Mouse (Mus musculus) layer of hippocampus, adult 2 months (tissue): ENCODE data around the gene Egflam. TPM values are rescaled to one million over a fixed set of nuclear protein-coding genes. Genes with fewer than 3 reads are reported as not detected.

Experiments used
- DNase-seq, 2 experiments: peaks; one replicate each; pipeline ENCODE4 v3.0.0; 2022; ENCODE audit warnings: low spot score in 2 of 2
- H3K27ac ChIP-seq: fragments of 200-600 bp; 2 replicates; pipeline ENCODE4 v1.8.1; 2022
- H3K4me3 ChIP-seq: fragments of 200-600 bp; 2 replicates; pipeline ENCODE4 v1.8.1; 2022; ENCODE audit warnings: mild to moderate bottlenecking
- CTCF ChIP-seq: fragments of 200-600 bp; conservative IDR thresholded peaks from 2 replicates; pipeline ENCODE4 v1.8.1; 2022; ENCODE audit warnings: antibody characterized with exemption, mild to moderate bottlenecking, moderate library complexity
- total RNA-seq, 2 experiments: library from RNA; stranded (reverse); gene quantifications; 2 replicates each; pipeline ENCODE4 v1.2.3; 2021

The Egflam gene
- total RNA-seq, 2 experiments from 2014 or later: 2.3 to 2.4 TPM

DNA sequence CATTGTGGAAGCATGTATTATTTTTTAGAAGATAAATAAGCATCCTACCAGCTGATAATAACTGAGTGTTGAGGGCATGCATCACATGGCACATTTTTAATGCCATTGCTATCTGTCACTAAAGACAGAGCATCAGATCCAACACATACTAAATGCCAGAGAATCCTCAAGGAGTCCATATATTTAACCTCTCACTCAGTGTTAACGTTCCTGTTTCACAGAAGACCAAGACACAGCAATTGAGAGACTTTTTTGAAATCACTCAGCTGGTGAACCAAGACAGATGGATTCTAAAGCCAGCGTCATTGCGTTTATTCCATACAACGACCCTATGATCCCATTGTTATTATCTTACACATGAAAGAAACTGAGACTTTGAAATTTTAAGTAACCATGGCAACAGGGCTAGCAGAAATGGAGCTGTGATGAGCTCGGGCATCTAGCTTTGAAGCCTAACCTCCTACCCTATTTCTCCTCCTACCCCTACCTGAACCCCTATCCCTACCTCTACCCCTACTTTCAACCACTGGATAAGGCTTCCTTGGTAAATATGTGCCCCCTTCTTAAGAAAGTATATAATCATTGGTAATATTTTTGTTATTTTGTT is 57.4 kb downstream of the Egflam start:
- no peak for DNase-seq
- TF ChIP-seq CTCF: no peak
- Histone ChIP-seq H3K27ac (no peak overlapping the region), H3K4me3 (no peak overlapping the region)

- TF ChIP-seq CTCF: no peak
- H3K4me3 ChIP-seq: no peak overlapping the region
- H3K27ac ChIP-seq: no peak overlapping the region
- DNase-seq: no peak
These were observed 63.5 kb downstream of the Egflam start for GRCm38 (mm10) chr15:7334517-7335298.

DNA sequence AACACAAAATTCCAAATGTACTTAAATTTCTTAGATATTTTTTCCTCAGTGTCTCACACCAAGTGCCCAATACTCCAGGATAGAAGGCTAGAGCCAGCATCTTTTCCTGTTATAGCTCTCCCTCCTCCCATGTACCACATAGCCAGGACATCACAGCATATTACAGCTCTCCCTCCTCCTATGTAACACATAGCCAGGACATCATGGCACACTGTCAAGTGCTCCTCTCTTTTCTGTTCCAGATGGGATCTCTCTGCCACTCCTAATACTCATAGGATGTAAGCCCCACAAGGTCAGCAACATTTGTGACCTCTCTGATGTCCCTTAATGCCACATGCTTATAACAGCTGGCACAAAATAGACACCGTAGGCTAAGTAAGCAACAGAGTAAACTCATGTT is 65.3 kb downstream of the Egflam start:
- Histone ChIP-seq H3K27ac (no peak overlapping the region), H3K4me3 (no peak overlapping the region)
- no peak for TF ChIP-seq CTCF
- DNase-seq: no peak

DNA sequence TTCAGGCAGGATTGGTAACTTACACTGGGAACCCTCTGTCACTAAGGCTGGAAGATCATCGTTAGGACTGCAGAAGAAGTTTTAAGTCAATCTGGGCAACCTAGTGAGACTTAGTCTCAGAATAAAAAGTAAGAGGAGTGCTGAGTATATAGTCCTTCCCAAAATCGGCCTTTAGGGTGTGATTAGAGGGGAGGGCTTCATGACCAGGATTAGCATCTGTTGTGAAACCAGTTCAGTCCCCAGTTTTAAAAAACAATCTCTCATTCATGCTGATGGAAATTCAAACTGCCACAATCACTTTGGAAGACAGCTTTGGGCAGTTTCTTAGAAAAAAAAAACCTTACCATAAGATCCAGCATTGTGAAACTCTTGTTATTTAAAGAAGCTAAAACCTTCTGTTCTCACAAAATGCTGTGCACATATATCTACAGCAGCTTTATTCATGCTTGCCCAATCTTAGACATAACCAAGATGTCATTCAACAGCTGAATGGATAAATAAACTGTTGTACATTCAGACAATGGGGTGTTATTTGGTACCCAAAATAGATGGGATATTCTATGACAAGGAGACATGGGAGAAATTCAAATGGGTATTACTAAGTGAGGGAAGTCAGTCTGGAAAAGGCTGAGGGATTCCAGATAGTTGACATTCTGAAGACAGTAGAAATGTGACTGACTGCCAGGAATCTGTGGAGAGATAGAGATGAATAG is 75.4 kb downstream of the Egflam start:
- DNase-seq: peak in 1 of 2 experiments; percentile 2
- no peak overlapping the region for H3K4me3 ChIP-seq
- no peak for TF ChIP-seq CTCF
- H3K27ac ChIP-seq: no peak overlapping the region

DNA sequence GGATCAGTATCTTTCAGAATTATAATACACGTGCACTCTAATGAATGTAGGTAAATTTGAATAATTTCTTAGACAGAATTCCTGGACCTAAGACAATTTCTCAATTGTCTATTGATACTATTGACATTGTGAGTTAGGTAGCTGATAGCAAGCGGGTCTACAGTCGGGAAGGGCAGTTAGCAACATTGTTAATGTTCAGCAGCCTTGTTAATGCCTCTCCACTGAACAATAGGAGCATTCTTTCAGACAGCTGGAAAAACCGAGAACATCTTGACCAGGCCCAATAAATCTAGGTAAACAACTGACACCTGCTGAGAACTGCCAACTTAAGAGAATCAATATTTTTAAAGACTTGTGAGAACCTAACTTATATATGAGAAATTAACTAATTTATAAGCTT is 77.3 kb downstream of the Egflam start:
- H3K4me3 ChIP-seq: no peak overlapping the region
- H3K27ac ChIP-seq: no peak overlapping the region
- no peak for DNase-seq
- TF ChIP-seq CTCF: no peak

DNA sequence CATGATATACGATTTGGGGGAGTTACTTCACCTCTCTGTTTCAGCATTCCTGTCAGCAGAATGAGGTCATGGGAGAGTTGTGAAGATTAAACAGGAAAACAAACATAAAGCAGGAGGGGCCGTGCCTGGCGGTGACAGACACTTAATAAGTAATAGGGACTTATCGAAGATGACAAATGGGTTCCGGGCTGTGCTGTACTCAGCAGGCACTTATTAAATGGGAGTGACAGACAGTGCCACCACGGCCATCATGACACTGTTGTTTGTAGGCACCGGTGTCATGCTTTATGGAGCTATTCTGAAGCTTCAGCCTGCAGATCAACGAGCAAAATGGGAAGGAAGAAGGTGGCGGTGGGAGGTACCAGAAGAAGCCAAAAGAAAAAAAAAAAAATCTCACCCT is 82.7 kb downstream of the Egflam start:
- no peak for DNase-seq
- Histone ChIP-seq H3K27ac (no peak overlapping the region), H3K4me3 (no peak overlapping the region)
- TF ChIP-seq CTCF: no peak

DNA sequence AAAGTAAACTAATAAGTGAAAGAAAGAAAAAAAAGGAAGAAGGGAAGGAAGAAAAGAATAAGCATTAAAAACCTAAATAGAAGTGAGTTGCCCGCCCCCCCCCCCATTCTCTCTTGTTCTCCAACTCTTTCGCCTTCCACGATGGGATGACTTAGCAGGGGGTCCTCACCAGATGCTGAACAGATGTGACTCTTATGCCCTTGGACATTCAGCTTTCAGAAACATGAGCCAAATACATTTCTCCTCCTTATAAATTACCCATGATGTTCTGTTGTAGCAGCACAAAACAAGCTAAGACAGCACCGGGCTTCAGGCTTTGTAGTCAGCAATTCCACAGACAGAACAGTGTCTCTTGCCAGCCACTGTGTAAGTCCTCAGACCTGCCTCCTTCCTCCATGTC is 89.5 kb downstream of the Egflam start:
- TF ChIP-seq CTCF: no peak
- DNase-seq: no peak

GRCm38 (mm10) chr15:7299892-7300291 is 98.3 kb downstream of the Egflam start:
- no peak overlapping the region for H3K4me3 ChIP-seq
- no peak for TF ChIP-seq CTCF
- DNase-seq: no peak

More for the DNA sequence above, 89.5 kb downstream of the Egflam start:
- no peak overlapping the region for H3K4me3 ChIP-seq
- no peak overlapping the region for H3K27ac ChIP-seq

DNA sequence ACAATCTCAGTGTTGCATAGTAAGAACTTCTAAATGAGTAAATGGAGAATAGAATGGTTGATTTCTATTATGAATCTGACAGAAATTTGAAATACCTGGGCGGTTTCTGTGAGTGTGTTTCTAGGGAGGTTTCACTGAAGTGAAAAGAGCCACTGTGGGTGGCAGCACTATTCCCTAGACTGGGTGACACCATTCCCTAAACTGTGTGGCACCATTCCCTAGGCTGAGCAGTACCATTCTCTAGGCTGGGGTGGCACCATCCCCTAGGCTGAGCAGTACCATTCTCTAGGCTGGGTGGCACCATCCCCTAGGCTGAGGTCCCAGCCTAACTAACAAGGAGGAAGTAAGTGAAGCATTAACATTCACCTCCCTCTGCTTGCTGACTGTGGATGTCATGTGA is 103.0 kb downstream of the Egflam start:
- TF ChIP-seq CTCF: no peak
- Histone ChIP-seq H3K4me3 (no peak overlapping the region), H3K27ac (no peak overlapping the region)
- no peak for DNase-seq

More at GRCm38 (mm10) chr15:7299892-7300291, 98.3 kb downstream of the Egflam start:
- H3K27ac ChIP-seq: no peak overlapping the region

DNA sequence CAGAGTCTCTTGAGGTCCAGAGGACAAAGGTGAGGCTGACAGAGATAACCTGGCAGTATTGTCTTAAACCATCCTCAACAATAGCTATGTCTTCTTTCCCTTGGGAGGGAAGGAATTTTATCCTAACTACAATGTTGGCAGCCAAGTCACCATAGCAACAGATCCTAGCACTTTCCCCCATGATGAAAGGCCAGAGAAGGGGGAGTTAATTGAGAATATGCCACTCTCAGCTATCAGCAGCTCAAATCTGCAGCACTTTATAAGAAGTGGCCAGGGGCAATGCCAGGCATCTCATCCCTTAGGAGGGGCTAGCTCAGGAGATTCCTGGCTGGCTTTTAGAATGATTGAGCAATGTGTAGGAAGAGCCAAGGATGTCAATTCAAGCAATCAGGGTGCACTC is 105.3 kb downstream of the Egflam start:
- H3K27ac ChIP-seq: no peak overlapping the region
- no peak for TF ChIP-seq CTCF
- no peak overlapping the region for H3K4me3 ChIP-seq
- DNase-seq: no peak

- H3K4me3 ChIP-seq: no peak overlapping the region
- DNase-seq: no peak
- no peak overlapping the region for H3K27ac ChIP-seq
- TF ChIP-seq CTCF: no peak
These were observed 108.2 kb downstream of the Egflam start for GRCm38 (mm10) chr15:7290003-7290402.

DNA sequence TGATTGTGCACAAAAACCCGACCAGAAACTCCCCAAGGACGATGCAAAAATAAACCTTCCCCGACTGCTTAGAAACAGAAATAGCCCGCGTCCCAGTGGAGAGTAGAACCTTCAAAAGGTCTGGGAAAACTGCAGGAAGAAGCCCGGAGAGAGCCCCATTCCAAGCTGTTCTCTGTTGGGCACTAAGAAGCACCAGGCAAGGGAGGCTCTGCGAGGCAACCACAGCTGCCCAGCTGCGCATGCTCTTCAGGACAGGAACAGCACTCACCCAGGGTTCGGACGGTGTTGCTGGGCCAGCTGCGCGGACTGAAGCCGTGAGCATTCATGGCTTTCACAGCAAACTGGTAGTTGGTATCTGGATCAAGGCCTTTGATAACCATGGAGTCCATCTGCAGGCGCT is 108.7 kb downstream of the Egflam start:
- Histone ChIP-seq H3K27ac (no peak overlapping the region), H3K4me3 (no peak overlapping the region)
- TF ChIP-seq CTCF: no peak
- no peak for DNase-seq

DNA sequence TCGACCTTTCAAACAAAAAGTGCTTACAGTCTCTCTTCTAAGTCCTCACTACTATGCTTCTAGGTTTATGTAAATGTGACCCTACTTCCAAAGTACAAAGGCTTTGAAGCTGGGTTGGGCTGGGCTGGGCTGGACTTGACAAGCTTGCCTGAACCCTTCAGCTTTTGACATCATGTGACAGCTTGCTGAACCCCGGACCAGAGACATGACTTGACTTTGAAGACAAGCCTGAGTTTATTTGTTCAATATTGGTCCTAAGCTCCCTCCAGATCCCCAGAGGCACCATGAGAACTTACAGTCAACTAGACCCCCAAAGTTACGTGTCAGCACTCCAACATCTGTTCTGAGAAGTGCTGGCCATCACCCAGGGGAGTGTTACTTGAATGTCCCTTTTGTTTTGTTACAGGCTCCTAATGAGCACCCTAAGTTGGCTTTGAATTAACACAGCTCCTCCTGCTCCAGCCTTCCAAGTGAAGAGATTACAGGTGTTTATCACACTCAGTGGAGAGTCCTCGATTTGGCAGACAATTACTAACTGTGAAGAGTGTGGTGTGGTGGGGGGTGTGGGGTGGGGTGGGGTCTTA is 109.3 kb downstream of the Egflam start:
- TF ChIP-seq CTCF: no peak
- H3K4me3 ChIP-seq: no peak overlapping the region
- H3K27ac ChIP-seq: no peak overlapping the region
- no peak for DNase-seq
